Mouse (Mus musculus): ENCODE results near the gene Gm21680. TPM values are rescaled to one million over a fixed set of nuclear protein-coding genes. Genes with fewer than 3 reads are reported as not detected.
"Not testable (repeated sequence)": the region's sequence is repeated elsewhere in the genome, so short reads cannot be mapped to it uniquely, and the experiment has no call there.

Gm21680 gene
- polyA plus RNA-seq (2012; rRNA removed), result not detected in 2 replicates

DNA sequence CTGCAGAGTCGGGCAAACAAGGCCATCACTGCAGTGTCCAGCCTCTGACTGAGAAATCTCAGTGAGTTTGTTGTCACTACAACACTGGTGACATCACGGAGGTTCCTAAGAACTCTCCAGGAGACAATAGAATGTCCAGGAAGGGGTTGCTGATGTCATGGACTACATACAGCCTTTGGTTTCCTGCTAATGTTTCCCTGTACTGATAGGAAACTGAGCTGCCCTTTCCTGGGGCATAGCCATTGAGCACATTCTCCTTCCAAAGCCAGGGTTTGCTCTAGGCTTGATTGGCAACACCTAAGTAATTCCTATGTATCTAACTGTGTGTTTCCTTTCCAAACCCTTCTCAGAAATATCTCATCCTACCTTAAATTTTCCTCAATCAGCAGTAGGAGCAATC is at the start of gene Gm21680:
TSS of gene Gm21680 (minus strand) at position 101 of the 400 bp plus-strand sequence.
- not testable (repeated sequence) for DNase-seq (ENCODE audit: extremely low spot score in 1 of 2, low spot score in 1 of 2)

DNA sequence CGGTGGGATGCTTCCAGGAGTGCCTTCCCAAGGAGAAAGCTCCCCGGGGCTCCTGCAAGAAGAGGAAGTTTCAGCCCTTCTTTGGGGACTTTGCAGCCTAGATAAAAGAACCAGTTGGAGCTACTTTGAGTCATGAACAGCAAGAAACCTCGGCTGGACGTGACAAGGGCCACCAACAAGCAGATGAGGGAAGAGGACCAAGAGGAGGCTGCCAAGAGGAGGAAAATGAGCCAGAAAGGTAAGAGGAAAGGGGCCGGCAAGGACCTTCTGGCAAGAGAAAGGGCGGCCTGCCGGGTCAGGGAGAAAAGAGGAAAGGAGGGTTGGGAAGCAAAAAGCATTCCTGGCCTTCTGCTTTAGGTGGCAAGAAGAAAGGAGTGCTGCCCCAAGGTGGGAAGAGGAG is 35.2 kb upstream of the Gm21680 start:
- DNase-seq (ENCODE audit: extremely low spot score in 1 of 2, low spot score in 1 of 2), result not testable (repeated sequence)

DNA sequence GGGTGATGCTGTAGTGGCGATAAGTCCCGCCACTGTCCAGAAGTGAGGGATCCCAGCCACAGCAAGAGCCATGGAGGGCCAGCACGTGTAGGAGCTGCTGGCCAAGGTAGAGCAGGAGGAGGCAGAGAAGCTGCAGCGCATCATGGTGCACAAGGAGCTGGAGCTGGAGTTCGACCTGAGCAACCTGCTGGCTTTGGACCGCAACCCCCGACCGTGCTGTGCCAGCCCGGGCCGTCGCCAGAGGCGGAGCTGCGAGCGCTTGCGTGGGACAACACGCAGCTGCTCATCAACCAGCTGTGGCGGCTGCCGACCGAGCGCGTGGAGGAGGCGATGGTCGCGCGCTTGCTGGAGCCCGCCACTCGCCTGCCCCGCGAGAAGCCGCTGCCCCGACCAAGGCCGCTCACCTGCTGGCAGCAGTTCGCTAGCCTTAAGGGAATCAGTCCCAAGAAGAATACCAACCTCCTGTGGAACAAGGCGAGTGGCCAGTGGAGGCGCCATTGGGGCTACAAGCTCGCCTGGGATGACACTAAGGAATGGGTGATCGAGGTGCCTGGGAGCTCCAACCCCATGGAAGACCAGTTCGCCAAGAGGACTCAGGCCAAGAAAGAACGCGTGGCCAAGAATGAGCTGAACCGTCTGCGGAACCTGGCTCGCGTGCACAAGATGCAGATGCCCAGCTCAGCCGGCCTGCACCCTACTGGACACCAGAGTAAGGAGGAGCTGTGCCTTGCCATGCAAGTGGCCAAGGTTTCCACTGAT is 34.7 kb upstream of the Gm21680 start:
- peak in 1 of 2 experiments; percentile 12 for DNase-seq (ENCODE audit: extremely low spot score in 1 of 2, low spot score in 1 of 2)

DNA sequence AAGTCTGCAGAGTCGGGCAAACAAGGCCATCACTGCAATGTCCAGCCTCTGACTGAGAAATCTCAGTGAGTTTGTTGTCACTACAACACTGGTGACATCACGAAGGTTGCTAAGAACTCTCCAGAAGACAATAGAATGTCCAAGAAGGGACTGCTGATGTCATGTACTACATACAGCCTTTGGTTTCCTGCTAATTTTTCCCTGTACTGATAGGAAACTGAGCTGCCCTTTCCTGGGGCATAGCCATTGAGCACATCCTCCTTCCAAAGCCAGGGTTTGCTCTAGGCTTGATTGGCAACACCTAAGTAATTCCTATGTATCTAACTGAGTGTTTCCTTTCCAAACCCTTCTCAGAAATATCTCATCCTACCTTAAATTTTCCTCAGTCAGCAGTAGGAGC is 32.2 kb upstream of the Gm21680 start, which contains the start of gene Gm1979:
TSS of gene Gm1979 (minus strand) at position 101 of the 400 bp plus-strand sequence.
- DNase-seq (ENCODE audit: extremely low spot score in 1 of 2, low spot score in 1 of 2), result not testable (repeated sequence)

DNA sequence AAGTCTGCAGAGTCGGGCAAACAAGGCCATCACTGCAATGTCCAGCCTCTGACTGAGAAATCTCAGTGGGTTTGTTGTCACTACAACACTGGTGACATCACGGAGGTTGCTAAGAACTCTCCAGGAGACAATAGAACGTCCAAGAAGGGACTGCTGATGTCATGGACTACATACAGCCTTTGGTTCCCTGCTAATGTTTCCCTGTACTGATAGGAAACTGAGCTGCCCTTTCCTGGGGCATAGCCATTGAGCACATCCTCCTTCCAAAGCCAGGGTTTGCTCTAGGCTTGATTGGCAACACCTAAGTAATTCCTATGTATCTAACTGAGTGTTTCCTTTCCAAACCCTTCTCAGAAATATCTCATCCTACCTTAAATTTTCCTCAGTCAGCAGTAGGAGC is 16.1 kb upstream of the Gm21680 start, which contains the start of gene Gm21698:
TSS of gene Gm21698 (minus strand) at position 101 of the 400 bp plus-strand sequence.
- DNase-seq (ENCODE audit: extremely low spot score in 1 of 2, low spot score in 1 of 2), result not testable (repeated sequence)

DNA sequence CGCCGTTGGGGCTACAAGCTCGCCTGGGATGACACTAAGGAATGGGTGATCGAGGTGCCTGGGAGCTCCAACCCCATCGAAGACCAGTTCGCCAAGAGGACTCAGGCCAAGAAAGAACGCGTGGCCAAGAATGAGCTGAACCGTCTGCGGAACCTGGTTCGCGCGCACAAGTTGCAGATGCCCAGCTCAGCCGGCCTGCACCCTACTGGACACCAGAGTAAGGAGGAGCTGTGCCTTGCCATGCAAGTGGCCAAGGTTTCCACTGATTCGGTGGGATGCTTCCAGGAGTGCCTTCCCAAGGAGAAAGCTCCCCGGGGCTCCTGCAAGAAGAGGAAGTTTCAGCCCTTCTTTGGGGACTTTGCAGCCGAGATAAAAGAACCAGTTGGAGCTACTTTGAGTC is 15.4 kb downstream of the Gm21680 start:
- DNase-seq (ENCODE audit: extremely low spot score in 1 of 2, low spot score in 1 of 2), result not testable (repeated sequence)

DNA sequence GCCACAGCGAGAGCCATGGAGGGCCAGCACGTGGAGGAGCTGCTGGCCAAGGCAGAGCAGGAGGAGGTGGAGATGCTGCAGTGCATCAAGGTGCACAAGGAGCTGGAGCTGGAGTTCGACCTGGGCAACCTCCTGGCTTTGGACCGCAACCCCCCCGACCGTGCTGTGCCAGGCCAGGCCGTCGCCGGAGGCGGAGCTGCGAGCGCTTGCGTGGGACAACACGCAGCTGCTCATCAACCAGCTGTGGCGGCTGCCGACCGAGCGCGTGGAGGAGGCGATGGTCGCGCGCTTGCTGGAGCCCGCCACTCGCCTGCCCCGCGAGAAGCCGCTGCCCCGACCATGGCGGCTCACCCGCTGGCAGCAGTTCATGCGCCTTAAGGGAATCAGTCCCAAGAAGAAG is 15.9 kb downstream of the Gm21680 start:
- not testable (repeated sequence) for DNase-seq (ENCODE audit: extremely low spot score in 1 of 2, low spot score in 1 of 2)

DNA sequence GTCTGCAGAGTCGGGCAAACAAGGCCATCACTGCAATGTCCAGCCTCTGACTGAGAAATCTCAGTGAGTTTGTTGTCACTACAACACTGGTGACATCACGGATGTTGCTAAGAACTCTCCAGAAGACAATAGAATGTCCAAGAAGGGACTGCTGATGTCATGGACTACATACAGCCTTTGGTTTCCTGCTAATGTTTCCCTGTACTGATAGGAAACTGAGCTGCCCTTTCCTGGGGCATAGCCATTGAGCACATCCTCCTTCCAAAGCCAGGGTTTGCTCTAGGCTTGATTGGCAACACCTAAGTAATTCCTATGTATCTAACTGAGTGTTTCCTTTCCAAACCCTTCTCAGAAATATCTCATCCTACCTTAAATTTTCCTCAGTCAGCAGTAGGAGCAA is 18.1 kb downstream of the Gm21680 start, which contains the start of gene Gm21671:
TSS of gene Gm21671 (minus strand) at position 101 of the 400 bp plus-strand sequence.
- DNase-seq (ENCODE audit: extremely low spot score in 1 of 2, low spot score in 1 of 2), result not testable (repeated sequence)

DNA sequence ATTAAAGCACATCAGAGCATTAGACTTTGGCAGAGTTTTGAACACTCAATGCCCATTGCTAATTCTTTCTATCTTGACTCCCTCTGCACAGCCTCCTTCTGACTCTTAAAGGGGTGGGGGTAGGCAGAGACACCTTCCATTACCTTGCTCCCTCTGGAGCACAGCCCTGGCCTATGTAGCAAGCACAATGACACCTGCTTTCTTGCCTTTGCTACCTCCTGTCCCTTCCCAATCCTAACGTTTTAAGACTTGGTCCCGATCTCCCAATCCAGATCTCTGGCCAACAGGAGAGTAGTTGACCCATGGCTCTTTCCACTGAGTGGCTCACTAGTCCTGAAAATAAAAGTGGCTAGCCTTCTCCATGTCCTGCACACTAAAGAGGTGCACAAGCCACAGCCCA is 27.1 kb downstream of the Gm21680 start:
- not testable (repeated sequence) for DNase-seq (ENCODE audit: extremely low spot score in 1 of 2, low spot score in 1 of 2)

DNA sequence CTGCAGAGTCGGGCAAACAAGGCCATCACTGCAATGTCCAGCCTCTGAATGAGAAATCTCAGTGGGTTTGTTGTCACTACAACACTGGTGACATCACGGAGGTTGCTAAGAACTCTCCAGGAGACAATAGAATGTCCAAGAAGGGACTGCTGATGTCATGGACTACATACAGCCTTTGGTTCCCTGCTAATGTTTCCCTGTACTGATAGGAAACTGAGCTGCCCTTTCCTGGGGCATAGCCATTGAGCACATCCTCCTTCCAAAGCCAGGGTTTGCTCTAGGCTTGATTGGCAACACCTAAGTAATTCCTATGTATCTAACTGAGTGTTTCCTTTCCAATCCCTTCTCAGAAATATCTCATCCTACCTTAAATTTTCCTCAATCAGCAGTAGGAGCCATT is 30.2 kb downstream of the Gm21680 start, which contains the start of gene Gm21663:
TSS of gene Gm21663 (minus strand) at position 101 of the 400 bp plus-strand sequence.
- DNase-seq (ENCODE audit: extremely low spot score in 1 of 2, low spot score in 1 of 2), result not testable (repeated sequence)

Other genes starting within 250 kb of the Gm21680 start
- 97.1 and 101 TPM in 2 replicates for gene Actr3b, start 212.7 kb downstream of the Gm21680 start, polyA plus RNA-seq (2012; rRNA removed)
- not detected in 2 replicates for gene Gm21663, start 30.3 kb downstream of the Gm21680 start, polyA plus RNA-seq (2012; rRNA removed)
- not detected in 2 replicates for gene Gm21671, start 18.2 kb downstream of the Gm21680 start, polyA plus RNA-seq (2012; rRNA removed)
- gene Gm21698, start 16.0 kb upstream of the Gm21680 start, polyA plus RNA-seq (2012; rRNA removed), result not detected in 2 replicates
- not detected in 2 replicates for gene Gm1979, start 32.1 kb upstream of the Gm21680 start, polyA plus RNA-seq (2012; rRNA removed)
- gene Gm5862, start 50.3 kb upstream of the Gm21680 start, polyA plus RNA-seq (2012; rRNA removed), result not detected in 2 replicates
- not detected in 2 replicates for gene Speer4a, start 66.9 kb upstream of the Gm21680 start, polyA plus RNA-seq (2012; rRNA removed)
- gene Gm7347, start 85.9 kb upstream of the Gm21680 start, polyA plus RNA-seq (2012; rRNA removed), result not detected in 2 replicates
- not detected in 2 replicates for gene Gm10471, start 116.6 kb upstream of the Gm21680 start, polyA plus RNA-seq (2012; rRNA removed)
- gene 5031410I06Rik, start 132.7 kb upstream of the Gm21680 start, polyA plus RNA-seq (2012; rRNA removed), result not detected in 2 replicates
- not detected in 2 replicates for gene Gm10220, start 148.8 kb upstream of the Gm21680 start, polyA plus RNA-seq (2012; rRNA removed)